Mouse (Mus musculus): Measurements from ENCODE around the gene Pcdh7. TPM values are rescaled to one million over a fixed set of nuclear protein-coding genes. Genes with fewer than 3 reads are reported as not detected.

Pcdh7 gene
- polyA plus RNA-seq, 1 experiment = 3.6 TPM

DNA sequence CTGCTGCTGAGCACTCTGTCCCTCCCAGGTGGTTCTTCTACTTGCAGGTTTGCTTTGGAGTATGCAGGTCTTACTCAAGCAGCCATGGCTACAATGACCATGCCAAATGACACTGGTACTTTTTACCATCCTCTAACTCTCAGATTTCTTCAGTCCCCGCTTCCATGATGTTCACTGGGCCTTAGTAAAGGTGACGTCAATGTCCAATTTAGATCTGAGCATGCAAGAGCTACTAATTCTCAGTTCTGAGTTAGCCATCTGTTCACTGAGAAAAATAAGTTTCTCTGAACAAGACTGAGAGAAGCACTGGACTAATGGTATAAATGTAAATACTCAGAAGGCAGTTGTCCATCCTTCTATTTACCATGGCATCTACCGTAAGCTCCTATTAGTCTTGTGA is 457.8 kb downstream of the Pcdh7 start:
- TF ChIP-seq CTCF (IDR thresholded peaks at IDR 0.05; ENCODE audit: borderline replicate concordance, control insufficient read depth, extremely low read depth, insufficient read depth, low read length, poor library complexity) = no peak
- no peak for TF ChIP-seq POLR2A (IDR thresholded peaks at IDR 0.05; ENCODE audit: control insufficient read depth, extremely low read depth, insufficient read depth, low read length, poor library complexity)
- no peak overlapping the region for H3K4me3 ChIP-seq (ENCODE audit: control insufficient read depth, insufficient read depth, low read length)
- no peaks in the 10 kb centered on the region for H3K27me3 ChIP-seq (ENCODE audit: control insufficient read depth, insufficient read depth, low read length)
- H3K27ac ChIP-seq (ENCODE audit: control insufficient read depth, insufficient read depth, low read length) = no peak overlapping the region
- DNase-seq = no peak
- H3K4me1 ChIP-seq (replicated peaks; ENCODE audit: control insufficient read depth, insufficient read depth, low read length) = no peaks in the 10 kb centered on the region
- 97% methylated on average over 3 of the region's 3 CpGs for WGBS
- no peaks in the 10 kb centered on the region for H3K36me3 ChIP-seq (ENCODE audit: control insufficient read depth, insufficient read depth, low read length)
